Mouse (Mus musculus) retina, embryonic 14.5 days (tissue): ENCODE results near the gene Pmepa1.

Experiments
- DNase-seq: peaks from one replicate; pipeline ENCODE4 v3.0.0-alpha.2; 2015; ENCODE audit warnings: low spot score

Pmepa1 gene

GRCm38 (mm10) chr2:173276409-173276808 is at the start of gene Pmepa1:
Gene Pmepa1 (minus strand): TSS chr2:173276533.
- peak; percentile 95 for DNase-seq

- no peak for DNase-seq
Observed at GRCm38 (mm10) chr2:173321754-173322153, 45.4 kb upstream of the Pmepa1 start.

GRCm38 (mm10) chr2:173321194-173321593 is 44.9 kb upstream of the Pmepa1 start:
- no peak for DNase-seq

GRCm38 (mm10) chr2:173314291-173314690 is 38.0 kb upstream of the Pmepa1 start:
- no peak for DNase-seq

- DNase-seq = no peak
Observed at GRCm38 (mm10) chr2:173308486-173308885, 32.2 kb upstream of the Pmepa1 start.

GRCm38 (mm10) chr2:173307984-173308383 is 31.7 kb upstream of the Pmepa1 start:
- no peak for DNase-seq

- DNase-seq = peak; percentile 76
Observed at GRCm38 (mm10) chr2:173307561-173307960, 31.2 kb upstream of the Pmepa1 start.

GRCm38 (mm10) chr2:173306734-173307525 is 30.6 kb upstream of the Pmepa1 start:
- DNase-seq = peak; percentile 46

GRCm38 (mm10) chr2:173305011-173305410 is 28.7 kb upstream of the Pmepa1 start:
- no peak for DNase-seq

- peak; percentile 55 for DNase-seq
Observed at GRCm38 (mm10) chr2:173300663-173301630, 24.6 kb upstream of the Pmepa1 start.

GRCm38 (mm10) chr2:173296408-173296807 is 20.1 kb upstream of the Pmepa1 start:
- no peak for DNase-seq

- DNase-seq = no peak
Observed at GRCm38 (mm10) chr2:173293042-173293441, 16.7 kb upstream of the Pmepa1 start.

GRCm38 (mm10) chr2:173292551-173292950 is 16.2 kb upstream of the Pmepa1 start:
- no peak for DNase-seq

- DNase-seq = no peak
Observed at GRCm38 (mm10) chr2:173290981-173291380, 14.6 kb upstream of the Pmepa1 start.

GRCm38 (mm10) chr2:173289928-173290327 is 13.6 kb upstream of the Pmepa1 start:
- no peak for DNase-seq

GRCm38 (mm10) chr2:173285816-173286538 is 9.6 kb upstream of the Pmepa1 start:
- no peak for DNase-seq

GRCm38 (mm10) chr2:173284771-173285170 is 8.4 kb upstream of the Pmepa1 start:
- DNase-seq = no peak

- DNase-seq = no peak
Observed at GRCm38 (mm10) chr2:173282191-173282590, 5.9 kb upstream of the Pmepa1 start.

GRCm38 (mm10) chr2:173281021-173281937 is 4.9 kb upstream of the Pmepa1 start:
- peak; percentile 13 for DNase-seq

- DNase-seq = peak; percentile 40
Observed at GRCm38 (mm10) chr2:173278846-173279580, 2.7 kb upstream of the Pmepa1 start.
